Mouse (Mus musculus) MEL (cell line): ENCODE measurements around the gene Hk2.

Source experiments
- CTCF ChIP-seq, 3 experiments: IDR thresholded peaks in 2 of 3; conservative IDR thresholded peaks in 1 of 3; 2 replicates each; pipeline ENCODE4 v1.5.1; 2011 to 2012; ENCODE audit warnings: low read length in 3 of 3, low read depth in 2 of 3, mild to moderate bottlenecking in 2 of 3, improper control_type of control experiment in 1 of 3, inconsistent platforms in 1 of 3, mixed read lengths in 1 of 3, moderate library complexity in 1 of 3; ENCODE audit not compliant: control insufficient read depth in 1 of 3, insufficient read depth in 1 of 3, poor library complexity in 1 of 3, severe bottlenecking in 1 of 3
- EP300 ChIP-seq, 2 experiments: IDR thresholded peaks; 2 replicates each; pipeline ENCODE4 v1.6.1; 2011; ENCODE audit warnings: improper control_type of control experiment in 2 of 2, low read length in 2 of 2, low read depth in 1 of 2, mild to moderate bottlenecking in 1 of 2
- ZMIZ1 ChIP-seq: IDR thresholded peaks from 2 replicates; pipeline ENCODE4 v1.6.1; 2012; ENCODE audit warnings: low read depth, mild to moderate bottlenecking, inconsistent platforms, low read length, improper control_type of control experiment, moderate library complexity

DNA sequence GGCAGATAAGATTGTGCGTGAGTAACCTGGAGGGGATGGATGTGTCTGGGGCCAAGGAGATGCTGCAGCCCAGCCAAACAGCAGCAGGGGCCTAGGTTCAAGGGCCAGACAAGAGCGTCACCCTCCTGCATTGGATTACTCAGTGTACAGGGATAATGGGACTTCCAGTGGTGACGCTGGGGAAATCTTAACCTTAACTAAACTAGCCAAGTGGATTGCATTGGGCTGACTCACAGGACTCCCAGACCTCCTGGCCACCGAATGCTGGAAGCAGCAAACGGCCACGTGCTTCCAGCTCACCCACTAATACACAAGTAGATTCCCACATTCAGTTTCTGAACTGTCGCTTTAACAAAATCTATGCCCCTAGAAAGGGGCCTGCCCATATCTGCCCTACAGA is 18.0 kb downstream of the Hk2 start:
- TF ChIP-seq ZMIZ1 (no peak), CTCF (IDR thresholded peaks at IDR 0.05 in 2 of 3, conservative IDR thresholded peaks at IDR 0.05 in 1 of 3; ENCODE audit: control insufficient read depth in 1 of 3, insufficient read depth in 1 of 3, low read depth in 2 of 3, low read length in 3 of 3, poor library complexity in 1 of 3, severe bottlenecking in 1 of 3) (no peak), EP300 (IDR thresholded peaks at IDR 0.05; ENCODE audit: low read depth in 1 of 2, low read length in 2 of 2) (no peak)
